Mouse (Mus musculus) midbrain, embryonic 12.5 days (tissue): Measurements from ENCODE around the gene Spef1. TPM values are rescaled to one million over a fixed set of nuclear protein-coding genes. Genes with fewer than 3 reads are reported as not detected.

Experiments
- ATAC-seq: fragments of 200-750 bp; cut with Nextera tagmentation; 2 replicates; pipeline ENCODE4 v1.8.0; 2017; ENCODE audit warnings: low read depth, moderate TSS enrichment, moderate library complexity; ENCODE audit not compliant: low FRiP score
- H3K27ac ChIP-seq: fragments of 300-500 bp; sonication (generic); replicated peaks from 2 replicates; pipeline ENCODE4 v1.5.1; 2016; ENCODE audit warnings: mild to moderate bottlenecking
- H3K27me3 ChIP-seq: fragments of 300-500 bp; sonication (generic); 2 replicates; pipeline ENCODE4 v1.6.1; 2016; ENCODE audit warnings: mild to moderate bottlenecking
- H3K36me3 ChIP-seq: fragments of 300-500 bp; sonication (generic); 2 replicates; pipeline ENCODE4 v1.6.1; 2016
- H3K4me1 ChIP-seq: fragments of 300-500 bp; sonication (generic); 2 replicates; pipeline ENCODE4 v1.6.1; 2016
- H3K4me2 ChIP-seq: fragments of 300-500 bp; sonication (generic); replicated peaks from 2 replicates; pipeline ENCODE4 v1.6.1; 2016; ENCODE audit warnings: mild to moderate bottlenecking, moderate library complexity
- H3K4me3 ChIP-seq: fragments of 300-500 bp; sonication (generic); 2 replicates; pipeline ENCODE4 v1.5.1; 2016; ENCODE audit warnings: mild to moderate bottlenecking
- H3K9ac ChIP-seq: fragments of 300-500 bp; sonication (generic); replicated peaks from 2 replicates; pipeline ENCODE4 v1.6.1; 2016; ENCODE audit warnings: mild to moderate bottlenecking, moderate library complexity
- H3K9me3 ChIP-seq: fragments of 300-500 bp; sonication (generic); 2 replicates; pipeline ENCODE4 v1.6.1; 2016; ENCODE audit warnings: mild to moderate bottlenecking
- WGBS: fragments of 180-500 bp; shearing (Covaris S2); methylation state at CpG from one replicate; pipeline ENCODE4 v1.1.7; 2016; 5-methylcytosine and 5-hydroxymethylcytosine counted together
- polyA plus RNA-seq: library from polyadenylated mRNA; unstranded; fragments of >200 nt; fragmentation: Nextera tagmentation; extraction: Ambion mirVana; gene quantifications from 2 replicates; pipeline ENCODE4 v1.2.1, GENCODE M21; 2016

Spef1 gene
- polyA plus RNA-seq, 1 experiment from 2014 or later, result 9.0 TPM

DNA sequence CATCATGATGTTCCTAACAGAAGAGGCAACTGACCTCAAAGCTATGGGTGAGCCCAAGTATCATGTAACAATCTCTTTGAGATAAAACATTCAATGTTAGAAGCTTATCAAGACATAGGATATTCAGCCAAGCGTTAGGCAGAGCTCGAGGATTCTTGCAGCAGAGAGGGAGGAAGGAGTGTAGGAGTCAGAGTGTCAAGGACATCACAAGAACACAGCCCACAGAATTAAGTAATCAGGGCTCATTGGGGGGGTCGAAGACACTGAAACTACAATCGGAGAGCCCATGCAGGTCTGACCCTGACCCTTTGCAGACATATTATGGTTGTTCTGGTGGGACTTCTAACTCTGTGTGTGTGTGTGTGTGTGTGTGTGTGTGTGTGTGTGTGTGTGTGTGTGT is 32.9 kb upstream of the Spef1 start:
- no peak overlapping the region for H3K9ac ChIP-seq
- no peaks in the 10 kb centered on the region for H3K27me3 ChIP-seq
- no peaks in the 10 kb centered on the region for H3K36me3 ChIP-seq
- no peak for ATAC-seq
- 84% methylated on average over 4 of the region's 4 CpGs for WGBS
- H3K4me2 ChIP-seq, result no peak overlapping the region
- no peaks in the 10 kb centered on the region for H3K9me3 ChIP-seq
- no peak overlapping the region for H3K4me3 ChIP-seq
- no peak overlapping the region for H3K27ac ChIP-seq
- no peaks in the 10 kb centered on the region for H3K4me1 ChIP-seq

DNA sequence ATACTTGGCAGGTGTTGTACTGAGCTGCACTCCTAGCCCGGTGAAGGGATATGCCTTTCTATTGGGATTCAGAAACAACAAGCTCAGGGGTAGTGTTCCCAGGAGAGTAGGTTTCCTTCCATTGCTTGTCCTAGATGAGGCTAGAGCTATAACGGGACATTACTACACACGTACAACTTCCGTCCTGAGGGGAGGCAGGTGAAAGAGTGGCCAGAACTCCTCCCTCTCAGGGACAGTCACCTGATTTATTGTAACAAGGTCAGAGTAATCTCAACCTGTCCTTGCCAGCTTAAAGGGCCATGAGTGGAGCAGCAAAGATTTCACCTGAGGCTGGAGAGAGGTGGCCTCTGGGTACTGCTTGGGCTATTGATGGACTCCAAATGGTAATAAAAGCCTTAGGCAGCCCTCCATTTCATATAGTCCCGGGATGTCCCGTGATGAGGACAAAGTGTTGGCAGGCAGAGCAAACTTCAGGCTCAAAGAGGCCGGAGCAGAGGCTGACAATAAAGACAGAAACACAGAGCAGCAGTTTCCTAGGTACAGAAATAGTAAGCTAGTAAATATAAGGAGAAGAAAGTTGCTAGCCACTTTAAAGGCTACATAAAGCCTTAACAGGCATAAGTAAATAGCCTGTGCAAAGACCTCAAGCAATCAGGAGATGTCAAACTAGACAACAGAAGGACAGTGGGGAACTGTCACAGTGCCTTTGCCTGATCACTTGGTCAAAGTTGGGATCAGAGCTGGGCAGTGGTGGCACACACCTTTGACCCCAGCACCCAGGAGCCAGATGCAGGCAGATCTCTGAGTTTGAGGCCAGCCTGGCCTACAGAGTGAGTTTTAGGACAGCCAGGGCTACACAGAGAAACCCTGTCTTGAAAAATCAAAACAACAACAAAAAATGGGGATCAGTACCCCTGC is 29.1 kb upstream of the Spef1 start:
- no peak overlapping the region for H3K4me2 ChIP-seq
- WGBS, result 93% methylated on average over 7 of the region's 7 CpGs
- peaks cover 5% of the 10 kb centered on the region for H3K4me1 ChIP-seq
- peaks cover 12% of the 10 kb centered on the region for H3K36me3 ChIP-seq
- ATAC-seq, result no peak
- no peaks in the 10 kb centered on the region for H3K27me3 ChIP-seq
- H3K4me3 ChIP-seq, result no peak overlapping the region
- H3K27ac ChIP-seq, result no peak overlapping the region
- no peaks in the 10 kb centered on the region for H3K9me3 ChIP-seq
- H3K9ac ChIP-seq, result no peak overlapping the region

DNA sequence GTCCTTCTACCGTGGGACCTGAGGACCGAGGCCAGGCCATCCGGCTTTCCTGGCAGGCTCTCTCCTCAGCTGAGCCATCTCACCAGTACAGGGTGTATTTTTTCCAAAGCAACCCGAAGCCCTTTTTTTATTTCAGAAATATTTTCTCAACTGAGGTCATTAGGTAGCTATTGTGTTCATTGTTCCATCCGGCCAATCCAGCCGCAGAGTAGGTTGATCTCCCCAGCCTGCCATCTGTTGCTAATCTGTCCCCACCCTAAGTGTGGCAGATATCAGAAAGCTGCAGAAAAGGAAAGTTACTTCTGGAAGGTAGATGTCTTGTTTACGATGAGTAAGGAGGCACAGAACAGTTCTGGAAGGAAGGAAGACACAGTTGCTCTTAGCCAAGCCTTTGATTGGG is 26.7 kb upstream of the Spef1 start:
- no peaks in the 10 kb centered on the region for H3K27me3 ChIP-seq
- WGBS, result 89% methylated on average over 7 of the region's 7 CpGs
- H3K36me3 ChIP-seq, result peaks cover 12% of the 10 kb centered on the region
- H3K9me3 ChIP-seq, result no peaks in the 10 kb centered on the region
- no peak overlapping the region for H3K27ac ChIP-seq
- H3K4me1 ChIP-seq, result peaks cover 16% of the 10 kb centered on the region
- ATAC-seq, result no peak
- no peak overlapping the region; the same call in 1 of the 2 replicates for H3K9ac ChIP-seq
- no peak overlapping the region for H3K4me2 ChIP-seq
- no peak overlapping the region for H3K4me3 ChIP-seq

DNA sequence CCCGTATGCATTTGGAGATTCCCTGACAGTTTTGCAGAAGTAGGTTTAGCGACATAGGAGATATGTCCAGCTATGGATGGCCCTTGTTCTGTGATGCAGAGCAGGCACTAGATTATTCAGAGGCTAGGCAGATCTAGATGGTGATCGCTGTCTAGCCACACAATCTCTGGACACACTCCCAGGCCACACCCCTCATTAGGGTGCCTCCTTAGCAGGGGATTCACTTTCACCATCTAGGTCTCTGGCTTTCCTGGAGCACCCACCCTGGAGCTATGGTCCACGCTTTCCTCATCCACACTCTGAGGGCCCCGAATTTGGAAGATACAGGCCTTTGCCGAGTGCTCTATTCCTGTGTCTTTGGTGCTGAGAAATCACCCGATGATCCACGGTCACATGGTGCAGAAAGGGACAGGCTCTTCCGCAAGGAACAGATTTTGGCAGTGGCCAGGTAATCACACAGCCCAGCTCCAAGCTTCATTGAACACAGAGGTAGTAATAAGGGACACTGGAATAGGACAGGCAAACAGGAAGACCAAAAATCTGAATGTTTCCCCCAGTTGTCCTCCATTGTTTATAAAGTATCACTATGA is 24.0 kb upstream of the Spef1 start:
- no peak overlapping the region for H3K27ac ChIP-seq
- H3K36me3 ChIP-seq, result peaks cover 12% of the 10 kb centered on the region
- H3K9ac ChIP-seq, result peak overlapping the region; percentile 57
- peak overlapping the region; percentile 54 for H3K4me2 ChIP-seq
- H3K4me1 ChIP-seq, result peaks cover 16% of the 10 kb centered on the region
- 77% methylated on average over 9 of the region's 9 CpGs for WGBS
- H3K27me3 ChIP-seq, result no peaks in the 10 kb centered on the region
- ATAC-seq, result no peak
- peak overlapping the region; percentile 64 for H3K4me3 ChIP-seq
- no peaks in the 10 kb centered on the region for H3K9me3 ChIP-seq

DNA sequence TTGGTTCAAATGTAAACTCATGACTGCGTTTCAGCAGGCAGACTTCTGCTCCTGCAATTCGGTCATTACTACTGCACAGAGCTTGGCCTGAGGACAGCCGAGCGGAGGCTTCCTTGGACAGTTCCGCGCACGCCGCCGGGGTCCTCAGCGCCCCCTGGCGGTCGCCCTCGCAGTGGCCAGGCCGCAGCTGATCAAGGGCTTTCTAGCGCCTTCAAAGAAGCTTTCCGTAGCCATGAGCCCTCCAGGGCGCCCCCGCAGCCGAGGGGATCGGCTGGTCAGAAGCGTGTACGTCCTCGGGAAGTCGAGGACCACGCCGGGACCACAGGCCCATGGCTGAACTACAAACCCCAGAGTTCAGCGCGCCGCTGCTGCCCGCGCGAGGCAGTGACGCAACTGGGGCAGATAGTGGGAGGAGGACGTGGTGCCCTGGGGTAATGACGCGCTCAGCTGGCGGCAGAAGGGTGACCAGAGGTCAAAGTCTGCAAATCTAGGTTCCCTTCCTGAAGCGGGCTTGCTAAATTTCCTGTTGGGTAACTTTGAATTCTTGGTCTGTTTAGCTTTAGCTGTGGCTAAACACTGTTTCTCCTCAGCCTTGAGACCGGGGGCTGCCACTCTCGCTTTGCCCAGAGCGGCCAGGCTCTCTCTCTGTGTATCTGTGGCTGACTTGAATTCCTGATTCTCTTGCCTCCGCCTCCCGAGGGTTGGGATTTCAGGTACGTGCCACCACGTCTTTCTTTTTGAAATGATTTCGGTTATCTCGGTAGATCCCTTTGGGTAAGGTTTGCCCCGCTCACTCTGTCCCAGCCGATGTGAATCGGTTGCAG is 23.1 kb upstream of the Spef1 start:
- WGBS, result 3% methylated on average over 50 of the region's 50 CpGs
- Histone ChIP-seq H3K4me3 (peak overlapping the region; percentile 64), H3K27ac (peak overlapping the region; percentile 88), H3K4me1 (peaks cover 16% of the 10 kb centered on the region), H3K9ac (peak overlapping the region; percentile 57), H3K36me3 (peaks cover 12% of the 10 kb centered on the region), H3K9me3 (no peaks in the 10 kb centered on the region), H3K4me2 (peak overlapping the region; percentile 54), H3K27me3 (no peaks in the 10 kb centered on the region)
- peak; percentile 97 for ATAC-seq

DNA sequence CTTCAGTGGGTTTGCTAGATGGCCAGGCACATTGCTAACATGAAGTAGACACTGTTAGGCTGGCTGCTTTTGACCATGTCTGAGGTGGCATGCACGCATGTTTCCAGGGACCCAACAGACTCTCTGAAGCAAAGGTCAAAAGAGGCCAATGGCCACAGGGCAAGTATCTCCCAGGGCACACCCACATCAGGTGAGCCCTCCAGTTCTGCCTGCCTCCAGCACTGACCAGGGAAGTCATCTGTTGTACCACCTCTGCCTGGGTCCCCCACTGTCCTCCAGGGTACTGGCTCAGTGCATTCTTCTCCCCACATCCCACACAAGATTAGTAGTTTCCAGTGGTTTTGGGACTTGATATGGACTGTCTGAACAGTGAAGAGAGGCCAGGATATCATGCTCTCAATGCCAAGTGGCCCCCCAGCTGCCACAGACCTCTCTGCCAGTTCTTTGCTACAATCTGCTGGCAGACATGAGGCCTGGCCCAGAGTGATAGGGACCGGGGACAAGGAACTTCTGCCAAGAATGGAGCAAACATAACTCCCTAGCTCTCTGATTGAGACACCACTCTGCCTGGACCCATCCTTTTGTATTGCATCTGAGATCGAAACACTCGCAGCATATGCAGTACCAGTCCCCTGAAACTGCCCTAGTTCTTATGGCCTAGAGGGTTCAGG is 22.2 kb upstream of the Spef1 start:
- Histone ChIP-seq H3K4me1 (peaks cover 16% of the 10 kb centered on the region), H3K4me2 (peak overlapping the region; percentile 54), H3K36me3 (peaks cover 12% of the 10 kb centered on the region), H3K27ac (peak overlapping the region; percentile 88), H3K4me3 (peak overlapping the region; percentile 64), H3K9ac (peak overlapping the region; percentile 57; the same call in 1 of the 2 replicates), H3K27me3 (no peaks in the 10 kb centered on the region), H3K9me3 (no peaks in the 10 kb centered on the region)
- 68% methylated on average over 4 of the region's 4 CpGs for WGBS
- no peak for ATAC-seq

DNA sequence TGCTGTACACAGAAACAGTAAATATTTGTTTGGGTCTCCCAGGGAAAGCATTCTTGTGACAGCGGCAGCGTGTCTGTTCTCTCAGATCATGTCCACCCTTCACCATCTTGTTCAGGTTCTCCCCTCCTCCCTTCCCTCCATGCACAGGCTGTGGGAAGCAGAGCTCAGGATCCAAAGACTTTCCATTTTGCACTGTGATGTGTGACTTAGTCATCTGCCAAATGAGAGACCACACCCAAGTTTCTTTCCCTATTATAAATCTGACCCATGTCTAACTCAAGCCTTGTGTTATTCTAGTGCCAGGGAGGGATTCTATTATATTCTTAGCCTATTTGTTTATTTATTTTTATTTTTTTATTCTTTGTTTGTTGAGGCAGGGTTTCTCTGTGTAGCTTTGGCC is 21.3 kb upstream of the Spef1 start:
- no peak for ATAC-seq
- H3K9me3 ChIP-seq, result no peaks in the 10 kb centered on the region
- no peak overlapping the region for H3K4me3 ChIP-seq
- no peak overlapping the region for H3K4me2 ChIP-seq
- no peak overlapping the region for H3K27ac ChIP-seq
- 94% methylated on average over 2 of the region's 2 CpGs for WGBS
- H3K27me3 ChIP-seq, result no peaks in the 10 kb centered on the region
- no peak overlapping the region for H3K9ac ChIP-seq
- H3K4me1 ChIP-seq, result peaks cover 16% of the 10 kb centered on the region
- H3K36me3 ChIP-seq, result peaks cover 10% of the 10 kb centered on the region

DNA sequence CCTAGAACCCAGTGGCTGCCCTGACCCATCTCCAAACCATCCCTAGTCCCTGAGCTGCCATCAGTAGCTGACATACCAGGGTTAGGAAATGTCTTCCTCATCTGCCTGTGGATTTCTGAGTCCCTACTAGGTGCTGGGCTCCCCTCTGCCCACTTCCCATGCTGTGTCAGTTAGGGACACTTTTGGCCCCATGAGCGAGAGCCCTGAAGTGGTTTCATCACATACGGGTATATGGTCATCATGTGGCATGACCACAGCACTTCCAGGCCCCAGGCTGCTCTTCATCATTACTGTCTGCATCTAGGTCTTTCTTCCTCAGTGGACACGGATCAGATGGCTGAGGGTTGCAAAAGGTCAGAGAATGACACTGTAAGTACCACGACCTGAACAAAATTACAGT is 19.7 kb upstream of the Spef1 start, which contains the start of gene Ap5s1:
TSS of gene Ap5s1 (plus strand) at position 301 of the 400 bp plus-strand sequence.
- Histone ChIP-seq H3K4me3 (no peak within 1 kb of the TSS), H3K27me3 (no peaks in the 10 kb centered on the region), H3K9ac (no peak within 1 kb of the TSS), H3K36me3 (no peaks in the 10 kb centered on the region), H3K4me1 (peaks cover 14% of the 10 kb centered on the region), H3K27ac (no peak within 1 kb of the TSS), H3K4me2 (no peak within 1 kb of the TSS), H3K9me3 (no peaks in the 10 kb centered on the region)
- WGBS, result 81% methylated on average over 4 of the region's 4 CpGs
- no peak for ATAC-seq

DNA sequence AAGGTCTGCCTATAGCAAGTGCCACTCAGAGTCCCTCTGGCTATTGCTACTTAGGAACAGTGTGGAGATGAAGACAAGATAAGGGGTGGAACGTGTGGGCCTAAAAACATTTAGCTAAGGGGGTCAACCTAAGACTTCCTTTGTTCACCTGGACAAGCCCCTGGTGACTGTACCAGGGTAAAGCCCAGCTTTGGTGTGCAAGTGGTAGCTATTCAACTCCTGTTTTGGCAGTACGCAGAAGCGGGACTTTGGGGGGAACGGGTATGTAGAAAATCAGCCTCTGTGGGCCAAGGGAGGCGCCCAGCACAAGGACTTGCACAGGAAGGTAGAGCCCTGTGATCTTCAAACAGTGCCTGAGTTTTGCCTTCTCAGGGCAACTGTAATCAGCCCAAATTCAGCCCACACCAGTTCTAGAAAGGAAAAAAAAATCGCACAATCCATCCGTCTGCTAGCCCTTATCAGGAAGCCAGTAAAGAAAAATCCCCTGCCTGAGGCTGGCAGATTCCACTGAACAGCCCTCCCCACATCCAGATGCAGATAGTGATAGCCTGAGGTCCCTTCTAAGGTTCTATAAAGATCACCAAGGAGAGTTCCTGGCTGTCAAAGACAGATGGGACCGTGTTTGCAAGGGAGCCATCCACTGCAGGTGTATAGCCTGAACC is 18.6 kb upstream of the Spef1 start:
- Histone ChIP-seq H3K27ac (no peak overlapping the region), H3K27me3 (no peaks in the 10 kb centered on the region), H3K4me2 (no peak overlapping the region), H3K9ac (no peak overlapping the region), H3K4me3 (no peak overlapping the region), H3K36me3 (no peaks in the 10 kb centered on the region), H3K4me1 (peaks cover 6% of the 10 kb centered on the region), H3K9me3 (no peaks in the 10 kb centered on the region)
- ATAC-seq, result no peak
- WGBS, result 91% methylated on average over 8 of the region's 8 CpGs

DNA sequence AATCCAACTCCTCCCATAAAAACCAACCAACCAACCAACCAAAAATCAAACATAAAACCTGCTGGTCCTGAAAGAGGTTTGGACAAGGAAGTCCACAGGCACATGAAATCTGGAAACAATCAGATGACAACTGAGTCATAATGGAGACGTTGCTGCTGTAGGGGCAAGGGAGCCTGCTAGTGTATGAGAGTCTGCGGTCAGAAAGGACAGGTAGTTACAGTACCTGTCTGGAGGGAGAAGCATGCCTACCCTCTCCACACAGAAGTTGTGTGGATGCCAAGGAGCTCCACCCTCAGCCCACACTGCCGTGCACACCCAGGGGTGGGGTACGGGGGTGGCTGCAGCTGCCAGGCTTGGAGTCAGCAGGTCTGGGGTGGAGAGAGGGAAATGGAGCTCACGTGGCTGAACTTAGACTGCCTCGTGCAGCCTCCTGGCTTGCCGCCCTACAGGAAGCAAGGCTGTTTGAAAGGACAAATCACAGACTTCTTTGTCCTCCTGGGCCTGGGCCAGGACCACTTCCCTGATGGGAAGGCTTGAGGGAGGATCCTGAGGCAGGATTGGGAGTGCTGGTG is 17.4 kb upstream of the Spef1 start:
- Histone ChIP-seq H3K4me1 (peaks cover 3% of the 10 kb centered on the region; the same call in 1 of the 2 replicates), H3K4me2 (no peak overlapping the region), H3K9ac (no peak overlapping the region), H3K27me3 (no peaks in the 10 kb centered on the region), H3K9me3 (no peaks in the 10 kb centered on the region), H3K36me3 (peaks cover 8% of the 10 kb centered on the region), H3K27ac (no peak overlapping the region), H3K4me3 (no peak overlapping the region)
- WGBS, result 62% methylated on average over 7 of the region's 7 CpGs
- no peak for ATAC-seq
